Mouse (Mus musculus) gastrocnemius, postnatal 25 days (tissue): ENCODE data around the gene Tcf7. TPM values are rescaled to one million over a fixed set of nuclear protein-coding genes. Genes with fewer than 3 reads are reported as not detected.
A peak's percentile ranks its signal among the peaks of the same experiment; 100 is the strongest.

Source experiments
- DNase-seq: peaks from one replicate; pipeline ENCODE4 v3.0.0; 2022
- total RNA-seq, 2 experiments: library from RNA; stranded (reverse); gene quantifications; 1 replicate in 1 of 2; 2 replicates in 1 of 2; pipeline ENCODE4 v1.2.3; 2021

The Tcf7 gene
- total RNA-seq, 2 experiments from 2014 or later = 0.36 to 1.0 TPM

GRCm38 (mm10) chr11:52283596-52284571 is 1.1 kb upstream of the Tcf7 start:
- peak; percentile 53 for DNase-seq

DNA sequence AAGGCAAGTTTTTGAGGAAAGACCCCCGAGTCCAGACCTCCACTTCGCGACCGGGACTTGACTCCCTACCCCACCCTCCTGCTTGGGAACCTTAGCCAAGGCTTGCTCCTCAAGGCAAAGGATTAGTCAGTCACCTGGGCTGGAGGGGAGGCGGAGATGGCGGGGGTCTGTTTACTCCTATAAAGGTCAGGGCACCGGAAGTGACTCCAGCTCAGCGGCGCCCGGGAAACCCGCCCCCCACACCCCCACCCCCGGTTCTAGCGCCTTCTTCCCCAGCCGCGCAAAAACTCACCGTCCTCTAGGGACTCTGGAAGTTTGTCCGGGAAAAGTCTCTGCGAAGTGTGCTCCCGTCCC is 417 bp downstream of the Tcf7 start:
- no peak for DNase-seq

DNA sequence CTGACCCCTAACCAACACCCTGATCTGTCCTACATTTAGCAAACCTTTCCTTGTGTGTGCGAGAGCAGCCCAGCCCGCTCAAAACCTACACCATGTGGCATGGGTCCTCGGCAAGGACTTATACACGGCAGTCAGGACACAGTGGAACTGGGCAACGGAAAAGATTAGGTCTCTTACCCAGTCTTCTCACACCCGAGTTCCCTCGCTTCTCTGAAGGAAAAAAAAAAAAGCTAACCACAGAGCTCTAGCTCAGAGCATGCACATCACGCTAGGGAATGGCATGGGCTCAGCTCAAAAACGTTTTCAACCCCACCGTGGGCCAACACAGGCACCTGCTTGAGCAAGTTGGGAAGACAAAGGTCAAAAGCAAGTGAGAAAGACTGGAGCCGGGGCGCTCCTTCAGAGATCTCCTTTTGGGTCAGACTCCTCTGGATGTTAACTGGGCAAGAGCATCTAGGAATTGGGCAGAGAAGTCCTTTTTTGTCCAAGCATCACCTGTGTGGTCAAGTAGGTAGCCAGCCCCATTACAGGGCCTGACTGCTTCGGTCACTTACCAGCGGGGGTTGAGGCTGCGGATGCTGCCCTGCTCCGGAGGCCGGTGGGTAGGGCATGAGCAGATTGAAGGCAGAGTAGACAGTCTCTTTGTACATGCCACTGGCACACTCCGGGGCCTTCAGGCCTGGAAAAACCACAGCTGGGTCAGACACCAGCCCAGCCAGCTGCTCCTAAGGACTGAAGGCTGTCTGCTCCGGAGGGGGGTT is 1.1 kb downstream of the Tcf7 start:
- DNase-seq = no peak

- no peak for DNase-seq
Measured at GRCm38 (mm10) chr11:52280566-52281455, 2.0 kb downstream of the Tcf7 start.

- DNase-seq = no peak
Measured at GRCm38 (mm10) chr11:52279611-52280145, 3.1 kb downstream of the Tcf7 start.

DNA sequence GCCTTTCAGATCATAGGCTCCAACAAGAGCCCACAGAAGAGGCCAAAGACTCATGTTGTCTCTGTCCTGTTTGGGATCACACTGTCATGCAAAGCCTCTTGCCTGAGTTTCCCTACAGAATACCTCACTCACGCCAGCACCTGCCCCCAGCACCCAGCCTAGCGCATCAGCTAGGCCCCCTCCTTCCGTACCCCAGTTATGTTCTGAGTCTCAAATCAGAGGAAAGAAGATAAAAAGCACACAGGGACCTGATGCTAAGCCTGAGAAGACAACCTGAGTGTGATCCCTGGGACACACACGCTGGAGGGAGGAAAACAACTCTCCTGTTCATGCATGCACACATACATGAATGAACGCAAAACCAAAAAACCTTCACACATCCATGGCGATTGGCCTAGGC is 3.8 kb downstream of the Tcf7 start:
- DNase-seq = no peak

DNA sequence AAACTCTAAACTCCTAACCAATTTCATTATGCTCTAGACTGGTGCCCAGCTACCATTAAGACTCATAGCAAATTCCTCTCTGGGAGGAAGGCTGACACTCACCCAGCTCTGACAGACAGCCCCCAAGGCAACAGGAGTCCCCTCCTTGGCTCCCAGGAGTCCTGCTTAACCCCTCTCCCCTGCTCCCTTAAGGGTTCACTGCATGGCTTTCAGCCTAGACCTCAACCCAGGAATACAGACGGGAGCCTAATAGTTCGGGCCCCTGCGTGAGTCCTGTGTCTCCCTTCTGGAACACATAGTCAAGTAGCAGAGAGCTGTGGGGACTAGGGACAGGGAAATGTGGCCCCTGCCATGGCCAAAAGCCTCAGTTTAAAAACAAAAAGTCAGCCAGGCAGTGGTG is 4.7 kb downstream of the Tcf7 start:
- no peak for DNase-seq

DNA sequence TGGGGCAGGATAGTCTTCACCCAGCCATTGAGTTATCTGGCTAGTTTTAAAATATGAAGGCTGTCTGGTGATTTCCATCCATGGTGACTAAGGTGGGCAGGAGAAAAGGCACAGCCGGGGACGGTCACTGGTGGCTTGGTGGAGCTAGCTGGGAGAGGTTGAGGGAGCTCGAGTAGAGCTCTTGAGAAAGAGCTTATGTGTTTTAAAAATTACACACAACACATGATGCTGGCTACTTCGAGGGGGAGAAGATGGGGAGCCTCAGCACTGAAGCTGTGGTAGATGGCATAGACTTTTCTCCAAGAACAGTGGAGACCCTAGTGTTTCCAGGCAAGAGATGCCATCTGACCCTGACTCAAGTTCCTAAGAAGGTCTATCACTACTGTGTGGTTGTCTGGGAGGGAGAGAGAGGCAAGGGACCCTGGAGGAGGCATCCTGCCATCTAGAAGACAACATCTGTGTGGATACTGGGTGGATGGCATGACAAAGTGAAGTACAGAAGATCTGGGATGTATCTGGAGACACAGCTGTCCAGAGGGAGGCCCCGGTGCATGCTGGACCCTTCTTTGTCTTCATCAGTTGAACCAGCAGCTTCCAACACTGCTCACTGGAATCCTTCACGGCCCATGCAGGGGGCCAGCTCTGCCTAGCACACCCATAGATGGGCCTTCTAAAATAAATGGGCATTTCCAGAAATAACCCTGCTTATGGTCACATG is 5.2 kb downstream of the Tcf7 start:
- no peak for DNase-seq

DNA sequence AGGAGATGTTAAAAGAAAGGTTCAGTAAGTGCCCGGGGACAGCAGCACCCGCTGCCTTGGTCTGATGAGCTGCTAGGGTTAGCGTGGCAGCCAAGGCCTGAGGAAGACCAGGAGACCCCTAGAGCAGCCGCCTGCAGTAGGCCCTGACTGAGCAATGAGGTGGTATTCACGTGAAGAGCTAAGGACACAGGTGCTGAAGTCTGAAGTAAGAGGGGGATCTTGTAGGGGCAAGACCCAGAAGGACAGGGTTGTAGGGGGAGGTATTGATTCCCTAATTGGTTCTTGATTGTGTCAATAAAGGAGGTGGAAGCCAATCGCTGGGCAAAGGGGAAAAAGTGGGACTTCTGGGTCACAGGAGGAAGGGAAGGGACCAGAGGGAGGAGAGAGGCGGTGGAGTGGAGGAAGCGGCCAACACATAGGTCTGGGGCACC is 5.8 kb downstream of the Tcf7 start:
- no peak for DNase-seq

DNA sequence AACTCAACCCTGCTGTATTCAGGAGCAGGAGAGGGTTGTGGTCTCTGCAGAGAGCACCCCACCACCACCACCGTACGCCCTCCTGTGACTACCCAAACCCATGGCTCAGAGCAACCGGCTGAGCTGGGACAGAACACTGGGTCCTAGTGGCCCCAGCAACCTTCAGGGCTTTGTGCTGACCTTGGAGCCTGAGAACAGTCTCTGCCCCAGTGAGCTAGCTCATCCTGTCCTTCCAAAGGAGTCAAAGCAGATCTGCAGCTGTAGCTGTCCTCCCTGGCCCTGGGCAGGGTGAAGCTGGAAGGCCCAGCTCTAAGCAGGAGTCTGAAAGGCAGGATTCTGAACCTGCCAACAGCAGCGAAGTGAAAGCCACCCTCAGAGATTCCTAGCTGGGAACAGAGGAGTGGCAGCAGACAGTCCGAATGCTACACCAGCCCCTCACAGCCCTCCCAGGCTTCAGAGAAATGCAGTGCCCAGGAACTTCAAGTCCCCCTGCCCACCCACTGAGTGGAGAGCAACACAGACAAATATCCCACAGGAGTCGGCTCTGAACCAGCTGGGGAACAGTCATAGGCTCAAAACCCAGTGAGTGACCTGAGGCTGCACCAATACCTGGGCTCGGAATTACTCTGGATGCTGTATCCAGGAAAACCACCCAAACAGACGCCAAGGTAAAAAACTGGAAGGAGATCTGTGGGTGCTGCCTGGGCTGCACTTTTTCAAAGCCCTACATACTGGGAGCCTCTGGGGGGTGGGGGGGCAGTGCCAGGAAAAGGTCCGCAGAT is 6.8 kb downstream of the Tcf7 start:
- DNase-seq = no peak

DNA sequence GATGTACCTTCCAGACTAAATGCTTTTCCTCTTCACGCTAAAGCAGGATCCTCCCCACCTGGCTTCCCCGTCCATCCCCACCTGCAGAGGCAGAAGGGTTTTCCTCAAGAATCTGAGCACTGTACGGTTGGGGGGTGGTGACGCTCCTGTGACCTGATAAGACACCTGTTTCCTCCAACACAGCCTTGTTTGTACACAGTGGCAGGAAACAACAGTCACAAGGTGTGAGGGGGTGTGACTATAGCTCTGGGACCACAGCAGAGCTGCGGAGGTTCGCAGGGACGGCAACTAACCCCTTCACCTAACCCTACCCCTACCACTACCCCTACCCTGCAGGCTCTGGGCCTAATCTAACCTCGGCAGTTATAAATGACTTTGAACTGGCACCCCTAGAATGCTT is 7.4 kb downstream of the Tcf7 start:
- no peak for DNase-seq

- no peak for DNase-seq
Measured at GRCm38 (mm10) chr11:52274456-52275112, 8.2 kb downstream of the Tcf7 start.

- no peak for DNase-seq
Measured at GRCm38 (mm10) chr11:52273942-52274330, 8.9 kb downstream of the Tcf7 start.

DNA sequence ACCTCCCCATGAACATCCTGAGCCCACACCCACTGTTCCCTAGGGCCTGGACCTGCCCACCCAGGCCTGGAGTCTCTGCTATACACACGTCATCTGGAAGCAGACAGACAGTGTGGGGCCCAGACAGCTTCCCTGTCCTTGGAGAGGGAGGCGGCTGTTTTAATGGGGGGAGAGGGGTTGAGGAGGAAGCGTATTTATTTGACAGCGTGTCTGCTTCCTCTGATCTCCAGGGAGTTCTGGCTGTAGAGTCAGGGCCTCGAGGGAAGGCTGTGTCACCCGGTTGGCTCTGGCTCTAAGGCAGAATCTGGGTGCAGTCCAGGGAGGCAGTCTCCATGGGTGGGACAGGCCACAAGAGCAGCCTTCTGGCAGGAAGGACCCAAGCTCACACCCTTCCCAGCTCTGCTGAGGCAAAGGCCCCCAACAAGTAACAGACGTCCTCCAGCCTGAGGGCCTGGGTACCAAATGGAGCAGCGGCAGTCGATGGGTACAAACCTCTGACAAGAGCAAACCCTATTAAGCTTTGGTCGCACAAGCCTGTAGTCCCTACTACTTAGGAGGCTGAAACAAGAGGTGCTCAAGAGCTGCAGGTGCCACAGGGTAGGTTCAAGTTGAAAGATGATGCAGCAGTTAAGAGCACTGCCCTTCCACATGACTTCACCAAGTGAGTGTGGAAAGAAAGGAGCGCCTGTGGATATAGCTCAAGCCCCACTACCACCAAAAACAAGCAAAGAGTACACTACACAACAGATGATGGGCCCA is 9.5 kb downstream of the Tcf7 start:
- no peak for DNase-seq

GRCm38 (mm10) chr11:52272619-52273018 is 10.2 kb downstream of the Tcf7 start:
- DNase-seq = no peak

DNA sequence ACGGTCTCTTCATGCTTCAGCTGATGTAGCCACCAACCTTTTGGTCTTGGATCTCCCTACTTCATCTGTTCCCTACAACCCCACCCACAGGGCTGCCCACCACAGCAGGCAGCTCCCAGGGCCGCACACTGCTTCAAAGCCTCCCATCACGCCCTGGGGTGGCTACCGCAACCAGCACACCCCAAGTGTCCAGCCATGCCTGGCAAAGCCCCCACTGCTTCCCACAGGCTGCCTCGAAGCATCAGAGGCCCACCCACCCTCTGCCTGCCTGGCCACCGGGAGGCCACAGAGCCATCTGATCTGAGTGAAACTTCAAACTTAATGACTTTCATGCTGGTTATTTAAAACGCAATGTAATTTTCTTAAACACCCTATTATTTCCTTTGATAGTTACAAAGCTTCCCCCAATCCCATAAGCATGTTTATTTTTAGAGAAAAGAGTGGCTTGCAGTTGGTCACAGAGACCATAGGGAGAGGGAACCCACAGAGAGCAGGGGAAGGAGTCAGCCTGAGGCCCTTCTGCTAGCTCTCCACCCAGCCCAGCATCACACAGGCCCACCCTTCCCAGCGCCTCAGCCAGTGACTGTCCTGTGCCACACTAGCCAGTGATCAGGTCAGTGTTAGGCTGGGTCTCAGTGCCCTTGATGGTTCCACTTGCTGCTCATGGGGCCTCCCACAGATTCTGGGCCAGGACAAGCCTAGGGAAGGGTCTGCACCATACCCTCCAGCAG is 10.9 kb downstream of the Tcf7 start:
- no peak for DNase-seq

GRCm38 (mm10) chr11:52269841-52270240 is 13.0 kb downstream of the Tcf7 start:
- DNase-seq = no peak

DNA sequence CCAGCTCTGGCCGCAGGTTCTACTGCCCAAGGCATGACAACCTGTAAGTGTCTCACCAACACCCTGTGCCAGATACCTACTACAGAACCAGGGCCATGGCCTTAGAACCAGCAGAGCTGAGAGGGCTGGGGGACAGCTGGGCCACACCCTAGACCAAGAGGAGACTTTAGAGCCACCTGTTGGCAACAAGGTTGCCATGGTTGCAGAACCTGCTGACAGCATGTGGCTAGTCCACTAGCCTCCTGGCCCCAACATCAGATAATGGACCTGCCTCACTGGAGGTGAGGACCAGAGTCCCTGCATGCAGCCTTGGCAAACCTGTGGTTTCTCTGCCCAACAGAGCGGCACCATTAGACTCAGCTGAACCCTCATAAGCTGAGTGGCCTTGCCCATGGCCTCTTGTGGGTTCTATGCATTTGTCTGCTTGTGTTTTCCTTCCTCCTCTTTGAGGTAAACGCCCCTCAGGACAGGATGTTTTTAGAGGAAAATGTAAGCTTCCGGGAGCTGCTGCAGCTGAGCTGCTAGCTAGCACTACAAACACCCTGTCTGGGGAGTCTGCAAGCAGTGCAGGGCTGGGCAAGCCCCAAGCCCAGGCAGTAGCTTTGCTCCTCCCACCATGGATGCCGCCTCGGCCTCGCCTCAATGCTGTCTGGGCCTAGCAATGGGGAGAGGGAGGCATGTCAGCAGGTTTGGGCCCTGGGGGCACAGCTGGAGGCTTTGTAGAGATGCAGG is 14.5 kb downstream of the Tcf7 start:
- DNase-seq = no peak
